Mouse (Mus musculus): ENCODE measurements around the gene Lrp5.

DNA sequence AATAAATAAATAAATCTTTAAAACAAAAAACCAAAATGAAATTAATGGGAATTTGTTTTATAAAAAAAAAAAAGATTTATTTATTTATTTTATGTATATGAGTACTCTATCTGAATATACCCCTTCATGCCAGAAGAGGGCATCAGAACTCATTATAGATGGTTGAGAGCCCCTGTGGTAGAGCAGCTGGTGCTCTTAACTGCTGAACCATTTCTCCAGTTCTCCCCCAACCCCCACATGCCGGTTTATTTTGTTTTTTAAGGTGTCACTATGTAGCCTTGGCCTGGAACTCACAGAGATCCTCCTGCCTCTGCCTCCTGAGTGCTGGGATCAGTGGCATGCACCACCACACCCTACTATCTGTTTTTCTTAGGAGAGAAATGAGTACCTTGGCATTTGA lies 19.9 kb upstream of the Lrp5 start:
- TF ChIP-seq MAX (IDR thresholded peaks at IDR 0.05) (no peak), CTCF (IDR thresholded peaks at IDR 0.05; ENCODE audit: control insufficient read depth, insufficient read depth, insufficient read length) (no peak), USF1 (IDR thresholded peaks at IDR 0.05; ENCODE audit: low read depth) (no peak)
